Mouse (Mus musculus): ENCODE measurements around the gene Pde4d. TPM values are rescaled to one million over a fixed set of nuclear protein-coding genes. Genes with fewer than 3 reads are reported as not detected.

The Pde4d gene
- polyA plus RNA-seq, 1 experiment from 2014 or later = 12.9 TPM

DNA sequence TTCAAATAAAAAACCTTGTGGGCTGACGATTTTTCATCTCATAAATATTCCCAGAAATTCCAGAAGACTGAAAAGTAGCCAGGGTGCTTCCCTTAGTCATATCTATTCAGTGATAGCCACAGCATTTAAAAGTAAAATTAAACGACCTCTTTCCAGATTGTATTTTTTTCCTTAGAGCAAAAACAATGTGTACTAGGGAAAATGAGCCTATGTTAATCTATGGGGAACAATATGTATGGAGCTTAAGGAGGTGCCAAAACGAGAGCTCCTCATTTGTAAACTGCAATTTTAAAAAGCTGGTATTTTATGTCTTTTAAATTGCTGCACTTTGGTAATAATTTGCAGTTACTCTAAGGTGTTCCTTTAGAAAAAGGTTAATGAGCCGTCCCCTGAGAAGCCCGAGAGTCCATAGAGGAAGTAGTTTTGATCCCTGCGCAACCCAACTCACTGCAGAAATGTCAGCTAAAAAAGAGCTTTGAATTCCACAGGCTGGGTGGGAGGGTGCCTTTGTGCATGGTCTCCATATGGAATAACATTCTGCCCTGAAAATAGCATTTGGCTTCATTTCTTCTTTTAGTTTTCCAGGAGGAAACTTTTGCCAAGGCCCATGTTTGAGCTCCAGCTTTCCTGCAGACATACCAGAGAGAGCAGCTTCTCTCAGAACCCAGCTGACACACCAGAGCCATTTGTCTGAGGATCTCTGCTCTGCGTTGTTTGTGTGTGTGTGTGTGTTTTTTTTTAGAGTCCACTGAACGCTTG lies 1222.0 kb downstream of the Pde4d start:
- Histone ChIP-seq H3K4me1 (ENCODE audit: control insufficient read depth, low read depth, low read length) (peaks cover 25% of the 10 kb centered on the region), H3K27ac (ENCODE audit: low read length) (no peak overlapping the region), H3K9ac (ENCODE audit: low read depth, low read length) (no peak overlapping the region), H3K27me3 (ENCODE audit: control insufficient read depth, insufficient read depth, low read depth, low read length) (no peaks in the 10 kb centered on the region), H3K4me2 (ENCODE audit: low read depth, low read length) (no peak overlapping the region), H3K9me3 (replicated peaks; ENCODE audit: control insufficient read depth, low read length) (no peaks in the 10 kb centered on the region), H3K4me3 (ENCODE audit: low read depth, low read length) (no peak overlapping the region), H3K36me3 (ENCODE audit: control insufficient read depth, insufficient read depth) (no peaks in the 10 kb centered on the region)
- no peak for ATAC-seq (ENCODE audit: low read depth)
- WGBS (ENCODE audit: insufficient replicate concordance) = 59% methylated on average over 8 of the region's 8 CpGs

DNA sequence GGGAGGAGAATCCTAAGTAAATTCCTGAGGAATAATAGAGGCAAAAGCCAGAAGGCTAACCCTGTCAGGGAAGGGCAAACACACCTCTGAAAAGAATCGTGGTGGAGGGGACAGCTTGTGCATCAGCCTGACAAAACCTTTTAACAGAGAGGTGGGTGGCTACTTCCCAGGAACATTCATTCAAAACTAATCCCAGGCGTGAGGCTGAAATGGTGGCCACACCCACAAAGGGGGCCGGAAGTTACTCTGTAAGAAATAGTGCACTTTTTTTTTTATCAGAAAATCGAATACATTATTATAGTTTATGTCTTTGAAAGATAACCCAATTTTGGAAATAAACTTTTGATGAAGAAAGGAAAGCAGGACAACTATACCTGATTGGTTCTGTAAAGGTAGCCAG lies 1227.3 kb downstream of the Pde4d start:
- peak overlapping the region; percentile 10; the same call in 1 of the 2 replicates for H3K9ac ChIP-seq (ENCODE audit: low read depth, low read length)
- H3K4me2 ChIP-seq (ENCODE audit: low read depth, low read length) = 0 out of 2 replicates have a peak overlapping the region, but pooled peaks have one; percentile 19
- H3K4me3 ChIP-seq (ENCODE audit: low read depth, low read length) = no peak overlapping the region
- peaks cover 35% of the 10 kb centered on the region for H3K4me1 ChIP-seq (ENCODE audit: control insufficient read depth, low read depth, low read length)
- H3K36me3 ChIP-seq (ENCODE audit: control insufficient read depth, insufficient read depth) = no peaks in the 10 kb centered on the region
- no peak for ATAC-seq (ENCODE audit: low read depth)
- H3K27me3 ChIP-seq (ENCODE audit: control insufficient read depth, insufficient read depth, low read depth, low read length) = no peaks in the 10 kb centered on the region
- H3K9me3 ChIP-seq (replicated peaks; ENCODE audit: control insufficient read depth, low read length) = no peaks in the 10 kb centered on the region
- 30% methylated on average over 4 of the region's 4 CpGs for WGBS (ENCODE audit: insufficient replicate concordance)
- peak overlapping the region; percentile 37 for H3K27ac ChIP-seq (ENCODE audit: low read length)

DNA sequence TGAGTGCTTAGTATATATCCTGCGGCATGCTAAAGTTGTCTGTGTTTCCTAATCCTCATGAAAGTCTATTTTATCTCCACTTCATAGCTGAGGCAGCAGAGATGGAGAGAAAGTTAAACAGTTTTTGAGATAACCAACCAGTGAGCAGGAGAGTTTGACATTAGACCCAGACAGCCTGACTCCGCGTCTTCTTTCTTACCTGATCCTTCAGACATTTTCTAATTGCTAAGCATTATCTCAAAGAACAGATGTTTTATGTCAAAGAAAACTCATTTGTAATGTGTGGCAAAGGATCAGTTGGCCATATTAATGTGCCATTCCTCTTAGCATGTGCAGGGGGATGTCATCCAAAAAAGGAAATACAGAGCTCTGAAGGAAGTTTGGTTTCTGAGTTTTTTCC lies 1227.9 kb downstream of the Pde4d start:
- H3K9me3 ChIP-seq (replicated peaks; ENCODE audit: control insufficient read depth, low read length) = no peaks in the 10 kb centered on the region
- peak overlapping the region; percentile 18; the same call in 1 of the 2 replicates for H3K27ac ChIP-seq (ENCODE audit: low read length)
- WGBS (ENCODE audit: insufficient replicate concordance) = 28% methylated on average over 3 of the region's 3 CpGs
- no peak overlapping the region for H3K9ac ChIP-seq (ENCODE audit: low read depth, low read length)
- H3K4me3 ChIP-seq (ENCODE audit: low read depth, low read length) = no peak overlapping the region
- no peak for ATAC-seq (ENCODE audit: low read depth)
- no peak overlapping the region for H3K4me2 ChIP-seq (ENCODE audit: low read depth, low read length)
- no peaks in the 10 kb centered on the region for H3K36me3 ChIP-seq (ENCODE audit: control insufficient read depth, insufficient read depth)
- no peaks in the 10 kb centered on the region for H3K27me3 ChIP-seq (ENCODE audit: control insufficient read depth, insufficient read depth, low read depth, low read length)
- peaks cover 40% of the 10 kb centered on the region for H3K4me1 ChIP-seq (ENCODE audit: control insufficient read depth, low read depth, low read length)

DNA sequence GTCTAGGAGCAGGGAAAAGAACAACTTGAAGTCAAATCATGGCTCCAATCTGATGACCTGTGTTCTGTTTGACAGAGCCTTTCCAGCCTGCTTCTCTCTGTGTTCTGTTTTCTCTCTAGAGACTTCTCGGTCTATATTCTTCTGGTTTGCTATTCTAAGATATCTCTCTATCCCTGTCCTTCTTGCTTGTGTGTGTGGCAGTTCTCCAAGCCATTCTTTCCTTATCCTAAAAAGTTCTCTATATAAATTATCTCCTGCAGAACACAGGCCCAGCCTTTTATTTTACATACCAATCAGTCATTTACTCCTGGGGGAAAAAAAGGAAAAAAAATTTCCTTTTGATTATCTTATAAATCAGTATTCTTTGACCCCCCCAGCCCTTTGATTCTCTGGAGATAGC lies 1229.2 kb downstream of the Pde4d start:
- H3K9me3 ChIP-seq (replicated peaks; ENCODE audit: control insufficient read depth, low read length) = no peaks in the 10 kb centered on the region
- H3K4me2 ChIP-seq (ENCODE audit: low read depth, low read length) = no peak overlapping the region
- H3K36me3 ChIP-seq (ENCODE audit: control insufficient read depth, insufficient read depth) = no peaks in the 10 kb centered on the region
- H3K4me1 ChIP-seq (ENCODE audit: control insufficient read depth, low read depth, low read length) = peaks cover 51% of the 10 kb centered on the region
- no peak overlapping the region for H3K27ac ChIP-seq (ENCODE audit: low read length)
- no peak overlapping the region for H3K9ac ChIP-seq (ENCODE audit: low read depth, low read length)
- ATAC-seq (ENCODE audit: low read depth) = no peak
- no peak overlapping the region for H3K4me3 ChIP-seq (ENCODE audit: low read depth, low read length)
- H3K27me3 ChIP-seq (ENCODE audit: control insufficient read depth, insufficient read depth, low read depth, low read length) = no peaks in the 10 kb centered on the region
- 50% methylated on average over 1 of the region's 1 CpGs for WGBS (ENCODE audit: insufficient replicate concordance)

DNA sequence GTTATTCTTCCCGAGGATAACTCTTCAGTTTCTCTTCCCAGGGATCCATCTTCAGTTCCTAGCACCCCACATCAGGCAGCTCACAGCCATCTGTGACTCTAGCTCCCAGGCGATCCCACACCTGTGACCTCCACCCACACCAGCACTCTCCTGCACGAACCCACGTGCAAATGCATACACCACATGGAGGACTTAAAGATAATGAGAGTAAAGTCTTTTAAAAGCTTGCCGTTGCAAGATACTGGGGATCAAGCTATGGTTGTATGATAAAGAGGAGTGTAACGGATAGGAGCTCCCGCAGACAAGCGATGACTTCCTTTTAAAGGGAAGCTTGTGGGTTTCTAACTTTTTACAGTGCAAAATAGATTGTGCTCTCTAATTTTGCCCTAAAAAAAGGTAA lies 1230.5 kb downstream of the Pde4d start:
- H3K4me3 ChIP-seq (ENCODE audit: low read depth, low read length) = no peak overlapping the region
- H3K9me3 ChIP-seq (replicated peaks; ENCODE audit: control insufficient read depth, low read length) = no peaks in the 10 kb centered on the region
- no peak overlapping the region for H3K4me2 ChIP-seq (ENCODE audit: low read depth, low read length)
- peaks cover 59% of the 10 kb centered on the region for H3K4me1 ChIP-seq (ENCODE audit: control insufficient read depth, low read depth, low read length)
- H3K27ac ChIP-seq (ENCODE audit: low read length) = peak overlapping the region; percentile 48; the same call in 1 of the 2 replicates
- ATAC-seq (ENCODE audit: low read depth) = peak; percentile 70
- 25% methylated on average over 8 of the region's 8 CpGs for WGBS (ENCODE audit: insufficient replicate concordance)
- no peaks in the 10 kb centered on the region for H3K36me3 ChIP-seq (ENCODE audit: control insufficient read depth, insufficient read depth)
- H3K9ac ChIP-seq (ENCODE audit: low read depth, low read length) = no peak overlapping the region
- H3K27me3 ChIP-seq (ENCODE audit: control insufficient read depth, insufficient read depth, low read depth, low read length) = no peaks in the 10 kb centered on the region

DNA sequence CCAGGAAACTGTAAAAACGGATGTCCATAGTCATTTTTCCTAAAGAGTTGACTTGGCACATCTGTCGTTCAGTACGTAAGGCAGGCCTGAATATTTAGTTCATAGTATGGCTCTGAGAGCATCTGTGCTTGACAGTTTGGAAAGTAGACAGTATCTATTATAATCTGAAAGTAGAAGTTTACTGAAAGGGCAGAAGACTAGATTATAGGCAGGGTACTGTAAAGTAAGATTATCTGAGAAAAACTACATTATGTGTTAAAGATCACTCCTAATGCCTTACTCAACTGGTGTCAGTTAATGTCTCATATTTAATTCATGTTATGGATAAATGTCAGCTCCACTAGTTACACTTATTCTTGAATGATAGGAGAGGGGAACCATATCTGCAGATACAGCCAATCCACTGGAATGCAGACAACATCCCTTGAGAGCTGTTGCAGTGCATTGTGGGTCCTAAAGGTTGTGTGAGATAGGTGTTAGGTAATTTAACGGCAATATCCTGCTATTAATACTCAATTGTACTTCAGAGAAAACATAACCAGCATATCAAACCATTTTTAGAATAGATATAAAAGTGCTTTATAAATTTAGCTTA lies 1232.0 kb downstream of the Pde4d start:
- ATAC-seq (ENCODE audit: low read depth) = no peak
- no peak overlapping the region for H3K9ac ChIP-seq (ENCODE audit: low read depth, low read length)
- no peaks in the 10 kb centered on the region for H3K9me3 ChIP-seq (replicated peaks; ENCODE audit: control insufficient read depth, low read length)
- peak overlapping the region; percentile 9 for H3K27ac ChIP-seq (ENCODE audit: low read length)
- H3K4me3 ChIP-seq (ENCODE audit: low read depth, low read length) = no peak overlapping the region
- no peaks in the 10 kb centered on the region for H3K36me3 ChIP-seq (ENCODE audit: control insufficient read depth, insufficient read depth)
- H3K4me1 ChIP-seq (ENCODE audit: control insufficient read depth, low read depth, low read length) = peaks cover 57% of the 10 kb centered on the region
- 52% methylated on average over 4 of the region's 4 CpGs for WGBS (ENCODE audit: insufficient replicate concordance)
- no peaks in the 10 kb centered on the region for H3K27me3 ChIP-seq (ENCODE audit: control insufficient read depth, insufficient read depth, low read depth, low read length)
- no peak overlapping the region for H3K4me2 ChIP-seq (ENCODE audit: low read depth, low read length)

DNA sequence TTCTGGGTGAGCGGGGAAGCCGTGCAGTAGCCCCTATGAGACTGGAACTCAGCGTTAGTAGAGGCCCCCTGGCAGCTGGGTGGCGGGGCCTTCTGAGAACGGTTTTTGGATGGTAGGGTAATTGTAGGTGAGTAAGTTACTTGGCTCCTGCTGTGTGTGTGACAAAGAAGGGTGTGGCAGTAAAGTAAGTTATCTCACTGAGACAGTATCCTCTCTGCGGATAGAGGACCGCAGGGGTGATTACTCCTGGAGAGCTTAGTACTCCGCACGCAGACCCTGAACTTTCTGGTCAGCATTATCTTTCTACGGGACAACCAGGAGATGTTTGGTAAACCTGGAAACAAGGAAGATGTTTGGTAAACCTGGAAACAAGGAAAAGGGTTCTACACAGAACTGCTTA lies 1233.3 kb downstream of the Pde4d start:
- Histone ChIP-seq H3K4me1 (ENCODE audit: control insufficient read depth, low read depth, low read length) (peaks cover 46% of the 10 kb centered on the region), H3K9me3 (replicated peaks; ENCODE audit: control insufficient read depth, low read length) (no peaks in the 10 kb centered on the region), H3K4me3 (ENCODE audit: low read depth, low read length) (no peak overlapping the region), H3K27me3 (ENCODE audit: control insufficient read depth, insufficient read depth, low read depth, low read length) (no peaks in the 10 kb centered on the region), H3K9ac (ENCODE audit: low read depth, low read length) (peak overlapping the region; percentile 39), H3K4me2 (ENCODE audit: low read depth, low read length) (peak overlapping the region; percentile 59), H3K27ac (ENCODE audit: low read length) (peak overlapping the region; percentile 84), H3K36me3 (ENCODE audit: control insufficient read depth, insufficient read depth) (no peaks in the 10 kb centered on the region)
- WGBS (ENCODE audit: insufficient replicate concordance) = 17% methylated on average over 10 of the region's 10 CpGs
- ATAC-seq (ENCODE audit: low read depth) = peak; percentile 75

DNA sequence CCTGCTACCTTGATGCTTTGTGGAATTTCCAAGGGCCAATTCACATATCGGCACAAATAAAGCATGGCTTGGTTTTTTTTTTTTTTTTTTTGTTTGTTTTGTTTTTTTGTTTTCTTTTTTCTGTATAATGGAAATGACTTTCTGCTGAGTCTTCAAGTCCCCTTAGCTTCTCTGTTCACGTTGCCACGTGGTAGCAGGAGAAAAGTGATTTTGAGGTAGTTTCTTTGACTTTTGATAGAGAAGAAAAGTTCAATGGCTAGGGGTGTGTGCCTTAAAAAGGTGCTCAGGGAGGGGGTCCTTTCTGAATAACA lies 1235.2 kb downstream of the Pde4d start:
- Histone ChIP-seq H3K4me3 (ENCODE audit: low read depth, low read length) (peak overlapping the region; percentile 76), H3K27ac (ENCODE audit: low read length) (peak overlapping the region; percentile 94), H3K4me1 (ENCODE audit: control insufficient read depth, low read depth, low read length) (peaks cover 43% of the 10 kb centered on the region), H3K9ac (ENCODE audit: low read depth, low read length) (peak overlapping the region; percentile 85), H3K27me3 (ENCODE audit: control insufficient read depth, insufficient read depth, low read depth, low read length) (no peaks in the 10 kb centered on the region), H3K4me2 (ENCODE audit: low read depth, low read length) (peak overlapping the region; percentile 58), H3K36me3 (ENCODE audit: control insufficient read depth, insufficient read depth) (no peaks in the 10 kb centered on the region), H3K9me3 (replicated peaks; ENCODE audit: control insufficient read depth, low read length) (no peaks in the 10 kb centered on the region)
- no peak for ATAC-seq (ENCODE audit: low read depth)
- WGBS (ENCODE audit: insufficient replicate concordance) = 20% methylated on average over 3 of the region's 3 CpGs
